Mouse (Mus musculus): ENCODE data around the gene Psmb5.
"Not testable (repeated sequence)": the region's sequence is repeated elsewhere in the genome, so short reads cannot be mapped to it uniquely, and the experiment has no call there.

GRCm38 (mm10) chr14:54614130-54614529 is 3.7 kb downstream of the Psmb5 start:
- not testable (repeated sequence) for TF ChIP-seq POLR2A (IDR thresholded peaks at IDR 0.05; ENCODE audit: low read depth, low read length); CTCF (IDR thresholded peaks at IDR 0.05; ENCODE audit: borderline replicate concordance, insufficient read depth, low read length)

All from embryonic fibroblast, embryonic 13.5 days (primary cell).